Comparison of ENCODE assay signal across 16 mouse cellular contexts in genomic region chr12:111441523-111441922, GRCm38 (mm10). TPM values are rescaled to one million over a fixed set of nuclear protein-coding genes. Genes with fewer than 3 reads are reported as not detected.
DNase-seq lines count a peak whose midpoint lies in the region; ATAC-seq and TF ChIP-seq lines count a peak whose summit lies in the region.
"Had no signal": no experiment of that assay in that cellular context is flagged by ENCODE, and none has a peak within 500 bp of the region (broad histone marks: within the 10 kb centered on the region; RNA-seq: fewer than 3 reads in every experiment).

No protein-coding gene starts in this region.

- no peak for TF ChIP-seq CTCF in lung, postnatal 0 days (IDR thresholded peaks at IDR 0.05)
- no peak for TF ChIP-seq CTCF in bone marrow macrophage, adult 2 months (IDR thresholded peaks at IDR 0.05; ENCODE audit: low read depth, low read length)
- TF ChIP-seq CTCF in liver, postnatal 0 days (IDR thresholded peaks at IDR 0.05; ENCODE audit: low read depth) = no peak

- H3K4me1 ChIP-seq in heart, embryonic 11.5 days (ENCODE audit: control insufficient read depth, insufficient read depth, low read length) = peaks cover 14% of the 10 kb centered on the region
- H3K4me1 ChIP-seq in lung, postnatal 0 days (ENCODE audit: insufficient read depth, low read depth, low read length) = peaks cover 14% of the 10 kb centered on the region; the same call in 1 of the 2 replicates
- H3K4me1 ChIP-seq in bone marrow macrophage, adult 2 months (ENCODE audit: control insufficient read depth, insufficient read depth, low read length) = peaks cover 55% of the 10 kb centered on the region
- peaks cover 70% of the 10 kb centered on the region for H3K4me1 ChIP-seq in liver, postnatal 0 days (ENCODE audit: insufficient read depth)
- peaks cover 12% of the 10 kb centered on the region for H3K4me1 ChIP-seq in hindbrain, embryonic 11.5 days (replicated peaks; ENCODE audit: control insufficient read depth, insufficient read depth, low read length)

- WGBS in heart, embryonic 11.5 days (ENCODE audit: insufficient replicate concordance) = 58% methylated on average over 3 of the region's 3 CpGs
- WGBS in lung, postnatal 0 days = 60% methylated on average over 3 of the region's 3 CpGs
- WGBS in liver, postnatal 0 days (ENCODE audit: insufficient replicate concordance) = 62% methylated on average over 3 of the region's 3 CpGs
- 61% methylated on average over 3 of the region's 3 CpGs for WGBS in hindbrain, embryonic 11.5 days

- TF ChIP-seq POLR2A in bone marrow macrophage, adult 2 months (IDR thresholded peaks at IDR 0.05; ENCODE audit: borderline replicate concordance, low read depth, low read length) = no peak

- no peak for ATAC-seq in heart, embryonic 11.5 days (replicated peaks; ENCODE audit: insufficient number of reproducible peaks, low FRiP score, low TSS enrichment)
- no peak for ATAC-seq in lung, postnatal 0 days
- ATAC-seq in liver, postnatal 0 days = no peak
- ATAC-seq in hindbrain, embryonic 11.5 days (ENCODE audit: low FRiP score) = no peak
- ATAC-seq: CD4-positive, CD25-positive, alpha-beta regulatory T cell, adult 4 months had no signal

- no peak overlapping the region for H3K27ac ChIP-seq in heart, embryonic 11.5 days (ENCODE audit: low read depth, low read length)
- H3K27ac ChIP-seq in lung, postnatal 0 days (ENCODE audit: low read length) = no peak overlapping the region
- H3K27ac ChIP-seq in bone marrow macrophage, adult 2 months (ENCODE audit: insufficient read depth, low read depth, low read length) = peak overlapping the region; percentile 94
- H3K27ac ChIP-seq in liver, postnatal 0 days (ENCODE audit: low read depth) = peak overlapping the region; percentile 98
- no peak overlapping the region for H3K27ac ChIP-seq in hindbrain, embryonic 11.5 days (ENCODE audit: low read depth, low read length)

- peak overlapping the region; percentile 89; the same call in 1 of the 2 replicates for H3K4me2 ChIP-seq in heart, embryonic 11.5 days
- peak overlapping the region; percentile 65; the same call in 1 of the 2 replicates for H3K4me2 ChIP-seq in lung, postnatal 0 days (replicated peaks; ENCODE audit: low read depth, low read length)
- peak overlapping the region; percentile 76 for H3K4me2 ChIP-seq in liver, postnatal 0 days (ENCODE audit: low read depth, low read length)
- no peak overlapping the region for H3K4me2 ChIP-seq in hindbrain, embryonic 11.5 days (replicated peaks; ENCODE audit: low read depth, low read length)

- TF ChIP-seq EP300 in lung, postnatal 0 days (IDR thresholded peaks at IDR 0.05) = no peak
- TF ChIP-seq EP300 in liver, postnatal 0 days (IDR thresholded peaks at IDR 0.05; ENCODE audit: low read depth) = no peak

- no peaks in the 10 kb centered on the region for H3K9me3 ChIP-seq in heart, embryonic 11.5 days (replicated peaks; ENCODE audit: control insufficient read depth, low read length)
- no peaks in the 10 kb centered on the region for H3K9me3 ChIP-seq in lung, postnatal 0 days (ENCODE audit: low read length)
- no peaks in the 10 kb centered on the region for H3K9me3 ChIP-seq in liver, postnatal 0 days (ENCODE audit: low read length)
- no peaks in the 10 kb centered on the region for H3K9me3 ChIP-seq in hindbrain, embryonic 11.5 days (ENCODE audit: control insufficient read depth, low read length)

- no peaks in the 10 kb centered on the region for H3K36me3 ChIP-seq in heart, embryonic 11.5 days (ENCODE audit: control insufficient read depth, insufficient read depth, low read length)
- H3K36me3 ChIP-seq in lung, postnatal 0 days (ENCODE audit: insufficient read depth, low read length) = no peaks in the 10 kb centered on the region
- peaks cover 21% of the 10 kb centered on the region for H3K36me3 ChIP-seq in liver, postnatal 0 days (replicated peaks; ENCODE audit: insufficient read depth, low read length)
- no peaks in the 10 kb centered on the region for H3K36me3 ChIP-seq in hindbrain, embryonic 11.5 days (ENCODE audit: control insufficient read depth, insufficient read depth, low read length)

- no peak for DNase-seq in heart, adult 8-10 months (ENCODE audit: low spot score)
- DNase-seq in lung, postnatal 0 days (ENCODE audit: low spot score) = peak; percentile 44
- no peak for DNase-seq in lung, postnatal 14 days
- no peak for DNase-seq in liver, postnatal 0 days
- no peak for DNase-seq in thymus, adult 18-20 months
- no peak for DNase-seq in hindbrain, embryonic 11.5 days (ENCODE audit: low spot score)
- DNase-seq: adrenal gland, postnatal 36 days; cerebellum, adult 9-10 months; layer of hippocampus, postnatal 36 days; lung, adult 2 months; thymus, postnatal 14 days had no signal

- peaks cover 77% of the 10 kb centered on the region for H3K27me3 ChIP-seq in heart, embryonic 11.5 days (ENCODE audit: control insufficient read depth, insufficient read depth, low read length)
- peaks cover 34% of the 10 kb centered on the region for H3K27me3 ChIP-seq in lung, postnatal 0 days (replicated peaks; ENCODE audit: insufficient read depth, low read length)
- no peaks in the 10 kb centered on the region for H3K27me3 ChIP-seq in liver, postnatal 0 days (ENCODE audit: insufficient read depth, low read length)
- H3K27me3 ChIP-seq in hindbrain, embryonic 11.5 days (ENCODE audit: control insufficient read depth, insufficient read depth, low read length) = peaks cover 56% of the 10 kb centered on the region

- no peak overlapping the region for H3K4me3 ChIP-seq in heart, embryonic 11.5 days (ENCODE audit: low read depth, low read length)
- H3K4me3 ChIP-seq in lung, postnatal 0 days (ENCODE audit: low read depth, low read length) = no peak overlapping the region
- H3K4me3 ChIP-seq in bone marrow macrophage, adult 2 months (ENCODE audit: insufficient read depth, low read length) = peak overlapping the region; percentile 44
- H3K4me3 ChIP-seq in liver, postnatal 0 days (ENCODE audit: low read depth, low read length) = no peak overlapping the region
- H3K4me3 ChIP-seq in hindbrain, embryonic 11.5 days (ENCODE audit: low read depth, low read length) = no peak overlapping the region

- H3K9ac ChIP-seq in heart, embryonic 11.5 days (ENCODE audit: low read depth, low read length) = no peak overlapping the region
- H3K9ac ChIP-seq in lung, postnatal 0 days (replicated peaks; ENCODE audit: low read depth) = no peak overlapping the region
- no peak overlapping the region for H3K9ac ChIP-seq in liver, postnatal 0 days (replicated peaks)
- no peak overlapping the region for H3K9ac ChIP-seq in hindbrain, embryonic 11.5 days (ENCODE audit: low read depth, low read length)

RNA-seq across cellular contexts. Expression of gene Tnfaip2, which starts 0.7 kb away (rescaled TPM):
- 7.7 and 11.2 TPM in 2 replicates for polyA plus RNA-seq in heart, embryonic 11.5 days (2014; fragmentation: Nextera tagmentation; extraction: Ambion mirVana)
- total RNA-seq in heart, adult 8-10 months (2022) = 10 to 100 TPM; 25.2 to 49.3 (median 41.6) TPM
- 17.0 and 26.3 TPM in 2 replicates for polyA plus RNA-seq in lung, postnatal 0 days (2015; fragmentation: Nextera tagmentation; extraction: Ambion mirVana)
- 300 and 304 TPM in 2 replicates for polyA plus RNA-seq in bone marrow macrophage, adult 2 months (2012; ENCODE audit: insufficient read depth, insufficient read length, missing spikeins)
- 72.0 and 79.5 TPM in 2 replicates for polyA plus RNA-seq in liver, postnatal 0 days (2015; fragmentation: Nextera tagmentation; extraction: Ambion mirVana)
- polyA plus RNA-seq in hindbrain, embryonic 11.5 days (2014; fragmentation: Nextera tagmentation; extraction: Ambion mirVana) = 1.9 and 2.0 TPM in 2 replicates
- polyA plus RNA-seq: CD4-positive, CD25-positive, alpha-beta regulatory T cell, adult 4 months had no signal

RNA-seq across cellular contexts. Expression of gene Exoc3l4, which starts 24.7 kb away (rescaled TPM):
- polyA plus RNA-seq in heart, embryonic 11.5 days (2014; fragmentation: Nextera tagmentation; extraction: Ambion mirVana) = 11.3 and 11.6 TPM in 2 replicates
- 1 to 10 TPM; 2.1 to 3.6 (median 3.0) TPM for total RNA-seq in heart, adult 8-10 months (2022)
- 21.3 and 24.4 TPM in 2 replicates for polyA plus RNA-seq in lung, postnatal 0 days (2015; fragmentation: Nextera tagmentation; extraction: Ambion mirVana)
- polyA plus RNA-seq in bone marrow macrophage, adult 2 months (2012; ENCODE audit: insufficient read depth, insufficient read length, missing spikeins) = 7.8 and 8.0 TPM in 2 replicates
- polyA plus RNA-seq in liver, postnatal 0 days (2015; fragmentation: Nextera tagmentation; extraction: Ambion mirVana) = 13.7 TPM in 2 replicates
- 3.5 and 3.8 TPM in 2 replicates for polyA plus RNA-seq in hindbrain, embryonic 11.5 days (2014; fragmentation: Nextera tagmentation; extraction: Ambion mirVana)
- total RNA-seq: neutrophil, adult 5-6 weeks had no signal
- polyA plus RNA-seq: CD4-positive, CD25-positive, alpha-beta regulatory T cell, adult 4 months had no signal

RNA-seq across cellular contexts. Expression of gene Lbhd2, which starts 34.9 kb away (rescaled TPM):
- polyA plus RNA-seq in heart, embryonic 11.5 days (2014; fragmentation: Nextera tagmentation; extraction: Ambion mirVana) = 0.50 TPM in 1 of 2 replicates, not detected in the other
- total RNA-seq in heart, adult 8-10 months (2022) = not detected
- 0.37 and 1.1 TPM in 2 replicates for polyA plus RNA-seq in lung, postnatal 0 days (2015; fragmentation: Nextera tagmentation; extraction: Ambion mirVana)
- not detected in 2 replicates for polyA plus RNA-seq in bone marrow macrophage, adult 2 months (2012; ENCODE audit: insufficient read depth, insufficient read length, missing spikeins)
- 0.22 TPM in 2 replicates for polyA plus RNA-seq in liver, postnatal 0 days (2015; fragmentation: Nextera tagmentation; extraction: Ambion mirVana)
- 0.47 TPM in 1 of 2 replicates, not detected in the other for polyA plus RNA-seq in hindbrain, embryonic 11.5 days (2014; fragmentation: Nextera tagmentation; extraction: Ambion mirVana)
- total RNA-seq: heart, postnatal 36 days; neutrophil, adult 5-6 weeks had no signal
- polyA plus RNA-seq: CD4-positive, CD25-positive, alpha-beta regulatory T cell, adult 4 months; lung, adult 2 months had no signal

RNA-seq across cellular contexts. Expression of gene Gm266, which starts 44.1 kb away (rescaled TPM):
- polyA plus RNA-seq in heart, embryonic 11.5 days (2014; fragmentation: Nextera tagmentation; extraction: Ambion mirVana) = 5.5 and 6.2 TPM in 2 replicates
- total RNA-seq in heart, adult 8-10 months (2022) = under 1 TPM in 2 of 4 experiments, not detected in 2; 0.22 to 0.35 TPM
- polyA plus RNA-seq in lung, postnatal 0 days (2015; fragmentation: Nextera tagmentation; extraction: Ambion mirVana) = 1.9 and 2.7 TPM in 2 replicates
- polyA plus RNA-seq in bone marrow macrophage, adult 2 months (2012; ENCODE audit: insufficient read depth, insufficient read length, missing spikeins) = not detected in 2 replicates
- polyA plus RNA-seq in liver, postnatal 0 days (2015; fragmentation: Nextera tagmentation; extraction: Ambion mirVana) = 0.49 and 0.54 TPM in 2 replicates
- 8.9 and 10.1 TPM in 2 replicates for polyA plus RNA-seq in hindbrain, embryonic 11.5 days (2014; fragmentation: Nextera tagmentation; extraction: Ambion mirVana)
- total RNA-seq: neutrophil, adult 5-6 weeks had no signal
- polyA plus RNA-seq: CD4-positive, CD25-positive, alpha-beta regulatory T cell, adult 4 months had no signal

Comparison
In these comparisons a context has a peak if more than half of its experiments do, and no peak if none do; other contexts are left out.
1. H3K27ac ChIP-seq: peak in bone marrow macrophage, adult 2 months (single experiment) and liver, postnatal 0 days (single experiment); none in heart, embryonic 11.5 days (single experiment), lung, postnatal 0 days (single experiment) and hindbrain, embryonic 11.5 days (single experiment).